Mouse (Mus musculus) retina, embryonic 14.5 days (tissue): Measurements from ENCODE around the gene Deup1.

Source experiments
- DNase-seq: peaks from one replicate; pipeline ENCODE4 v3.0.0-alpha.2; 2015; ENCODE audit warnings: low spot score

The Deup1 gene

DNA sequence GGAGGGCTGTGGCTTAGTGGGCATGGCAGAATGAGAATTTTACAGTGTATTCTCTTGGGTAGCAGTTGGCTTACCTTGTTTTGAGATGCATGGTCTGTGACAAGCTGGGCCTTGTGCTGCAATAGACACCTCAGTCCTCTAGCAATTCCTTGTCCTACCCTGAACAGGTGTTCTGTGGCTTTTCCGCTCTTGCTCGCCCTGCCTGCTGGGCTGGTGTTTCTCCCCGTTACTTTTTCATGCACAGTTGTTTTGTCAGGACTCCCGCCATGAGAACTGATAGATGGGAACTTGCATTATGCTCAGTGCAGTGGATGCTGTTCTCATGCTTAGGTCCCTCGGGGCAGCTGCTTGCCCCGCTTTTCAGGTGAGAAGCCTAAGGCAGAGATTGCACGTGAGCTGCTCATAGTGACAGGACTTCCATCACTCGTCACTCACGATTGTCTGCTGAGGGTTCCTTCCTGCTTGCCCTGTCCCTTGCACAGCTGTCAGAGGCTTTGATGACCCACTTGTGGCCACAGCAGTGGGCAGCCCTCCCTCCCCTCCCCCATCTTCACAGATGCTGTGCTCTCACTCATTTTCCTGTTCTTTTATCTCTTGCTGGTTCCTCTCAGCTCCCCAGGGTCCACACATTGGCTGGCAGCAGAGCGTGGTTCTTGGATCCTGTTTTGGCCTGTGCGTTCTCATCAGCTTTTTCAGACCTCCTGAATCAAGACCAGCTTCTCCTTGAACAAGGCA lies 94.2 kb downstream of the Deup1 start:
- peak; percentile 67 for DNase-seq

GRCm38 (mm10) chr9:15531204-15531603 lies 96.5 kb downstream of the Deup1 start:
- no peak for DNase-seq

- DNase-seq = no peak
Observed at GRCm38 (mm10) chr9:15529965-15530320, 97.8 kb downstream of the Deup1 start.

- DNase-seq = peak; percentile 27
Observed at GRCm38 (mm10) chr9:15529275-15529964, 98.3 kb downstream of the Deup1 start.

DNA sequence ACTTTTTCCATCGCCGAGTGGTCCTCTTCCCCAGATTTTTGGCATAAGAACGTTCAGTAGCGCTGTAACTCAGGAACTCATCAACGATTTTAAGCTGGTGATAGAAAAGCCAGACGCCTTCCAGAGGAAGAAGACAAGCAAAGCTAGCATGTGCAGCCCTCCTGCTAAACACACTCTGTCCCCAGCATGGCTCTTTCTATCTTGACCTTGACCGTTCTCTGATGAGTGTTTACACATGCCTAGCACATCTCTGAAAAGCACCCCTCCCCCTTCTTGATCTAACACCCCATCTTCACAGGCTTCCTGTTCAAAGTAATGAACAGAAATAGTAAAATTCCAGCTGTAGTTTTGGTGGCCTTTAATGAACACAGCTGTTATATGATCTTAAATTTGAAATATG lies 99.4 kb downstream of the Deup1 start:
- DNase-seq = no peak

GRCm38 (mm10) chr9:15527846-15528245 lies 99.9 kb downstream of the Deup1 start:
- DNase-seq = no peak

- no peak for DNase-seq
Observed at GRCm38 (mm10) chr9:15526539-15526938, 101.2 kb downstream of the Deup1 start.

DNA sequence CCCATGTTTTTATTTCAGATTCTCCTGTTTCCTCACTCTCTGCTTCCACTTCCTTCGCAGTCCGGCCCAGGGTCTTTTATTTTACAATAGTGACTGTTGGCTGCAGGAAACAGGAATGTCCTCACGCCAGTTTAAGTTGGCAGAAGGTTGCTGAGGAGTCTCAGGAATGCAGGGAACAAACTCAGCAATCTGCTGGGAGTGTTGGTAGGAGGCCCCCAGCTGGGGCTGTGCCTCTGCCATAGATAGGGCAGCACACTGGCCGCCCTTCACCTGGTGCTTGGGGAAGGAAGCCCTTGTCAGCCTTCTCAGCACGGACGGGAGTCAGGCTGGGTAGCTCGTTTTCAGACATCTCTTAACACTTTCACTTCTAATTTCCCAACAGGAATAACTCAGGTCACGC lies 102.5 kb downstream of the Deup1 start:
- no peak for DNase-seq

GRCm38 (mm10) chr9:15523646-15524045 lies 104.1 kb downstream of the Deup1 start:
- DNase-seq = no peak

- no peak for DNase-seq
Observed at GRCm38 (mm10) chr9:15522887-15523286, 104.8 kb downstream of the Deup1 start.

DNA sequence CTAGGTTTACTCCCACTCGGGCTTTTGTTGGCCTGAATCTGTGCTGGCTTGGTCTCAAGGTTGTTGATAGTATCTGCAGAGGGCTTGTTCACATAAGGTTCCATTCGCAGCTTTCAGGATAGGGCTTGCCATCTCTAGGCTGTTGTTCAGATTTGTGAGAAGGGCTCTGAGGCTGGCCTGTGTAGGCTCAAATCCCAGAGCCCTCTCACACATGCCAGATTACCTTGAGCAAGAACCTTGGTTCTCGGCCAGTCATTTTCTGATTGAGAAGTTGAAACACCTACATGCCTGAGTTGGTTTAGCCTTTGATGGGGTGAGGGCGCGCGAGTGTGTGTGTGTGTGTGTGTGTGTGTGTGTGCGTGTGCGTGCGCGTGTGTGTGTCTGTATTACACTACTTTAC lies 105.4 kb downstream of the Deup1 start:
- DNase-seq = no peak

GRCm38 (mm10) chr9:15517979-15518378 lies 109.8 kb downstream of the Deup1 start:
- no peak for DNase-seq

- DNase-seq = peak; percentile 37
Observed at GRCm38 (mm10) chr9:15516007-15516406, 111.7 kb downstream of the Deup1 start.

- no peak for DNase-seq
Observed at GRCm38 (mm10) chr9:15512918-15513317, 114.8 kb downstream of the Deup1 start.

DNA sequence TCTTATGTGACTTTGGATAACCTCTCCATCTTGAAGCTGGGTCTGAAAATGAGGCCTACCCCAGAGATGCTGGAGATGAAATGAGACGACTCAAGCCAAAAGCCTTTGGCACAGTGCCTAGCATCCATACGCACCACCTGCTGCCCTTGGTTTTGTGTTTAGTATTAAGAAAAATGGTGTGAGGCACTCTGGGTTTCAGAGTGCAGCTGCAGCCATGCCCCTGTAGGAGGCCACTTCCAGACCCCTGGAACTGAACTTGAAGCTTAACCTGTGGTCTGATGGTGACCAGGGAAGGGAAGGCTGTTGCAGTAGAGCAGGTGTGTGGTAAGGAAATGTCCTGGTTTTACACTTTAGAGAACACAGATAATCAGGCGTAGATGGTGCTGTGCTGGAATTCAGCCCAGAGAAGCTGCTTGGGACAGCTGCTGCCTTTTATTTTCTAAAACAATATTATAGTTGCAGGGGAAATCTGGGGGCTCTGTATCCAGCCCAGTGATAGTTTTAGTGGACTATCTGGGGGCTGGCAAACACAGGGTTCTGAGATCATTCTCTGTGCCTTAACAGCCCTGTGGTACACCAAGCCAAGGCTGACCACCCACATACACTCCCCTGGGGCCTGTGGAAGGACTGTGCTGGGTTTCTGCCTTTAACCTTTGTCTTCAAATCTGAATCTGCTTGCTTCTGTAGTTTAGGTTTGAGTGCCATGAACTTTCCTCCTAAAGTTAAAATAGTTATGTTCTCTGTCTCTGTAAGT lies 117.0 kb downstream of the Deup1 start:
- no peak for DNase-seq
